Mouse (Mus musculus): ENCODE data around the gene Cops7b. TPM values are rescaled to one million over a fixed set of nuclear protein-coding genes. Genes with fewer than 3 reads are reported as not detected.

Cops7b gene
- polyA plus RNA-seq, 1 experiment from 2014 or later, result 43.6 TPM

GRCm38 (mm10) chr1:86568409-86568808, 14.3 kb upstream of the Cops7b start:
- no peak for ATAC-seq (replicated peaks; ENCODE audit: low FRiP score)
- Histone ChIP-seq H3K4me3 (replicated peaks) (no peak overlapping the region), H3K9me3 (replicated peaks) (no peaks in the 10 kb centered on the region), H3K27me3 (no peaks in the 10 kb centered on the region), H3K36me3 (peaks cover 20% of the 10 kb centered on the region), H3K9ac (no peak overlapping the region), H3K4me2 (no peak overlapping the region), H3K4me1 (no peaks in the 10 kb centered on the region), H3K27ac (no peak overlapping the region)
- WGBS, result 77% methylated on average over 2 of the region's 2 CpGs

GRCm38 (mm10) chr1:86569292-86569860, 13.3 kb upstream of the Cops7b start:
- H3K9me3 ChIP-seq (replicated peaks), result no peaks in the 10 kb centered on the region
- peaks cover 10% of the 10 kb centered on the region; the same call in 1 of the 2 replicates for H3K36me3 ChIP-seq
- H3K4me1 ChIP-seq, result no peaks in the 10 kb centered on the region
- H3K27me3 ChIP-seq, result no peaks in the 10 kb centered on the region
- no peak overlapping the region for H3K9ac ChIP-seq
- H3K27ac ChIP-seq, result no peak overlapping the region
- 89% methylated on average over 2 of the region's 2 CpGs for WGBS
- no peak overlapping the region for H3K4me3 ChIP-seq (replicated peaks)
- H3K4me2 ChIP-seq, result no peak overlapping the region
- no peak for ATAC-seq (replicated peaks; ENCODE audit: low FRiP score)

- H3K9me3 ChIP-seq (replicated peaks), result no peaks in the 10 kb centered on the region
- H3K27ac ChIP-seq, result no peak overlapping the region
- H3K4me2 ChIP-seq, result no peak overlapping the region
- H3K27me3 ChIP-seq, result no peaks in the 10 kb centered on the region
- WGBS, result 91% methylated on average over 2 of the region's 2 CpGs
- no peak overlapping the region for H3K4me3 ChIP-seq (replicated peaks)
- peaks cover 9% of the 10 kb centered on the region; the same call in 1 of the 2 replicates for H3K36me3 ChIP-seq
- H3K9ac ChIP-seq, result no peak overlapping the region
- no peaks in the 10 kb centered on the region for H3K4me1 ChIP-seq
- no peak for ATAC-seq (replicated peaks; ENCODE audit: low FRiP score)
Observed at GRCm38 (mm10) chr1:86571381-86571780, 11.3 kb upstream of the Cops7b start.

- no peak for ATAC-seq (replicated peaks; ENCODE audit: low FRiP score)
- Histone ChIP-seq H3K9me3 (replicated peaks) (no peaks in the 10 kb centered on the region), H3K4me3 (replicated peaks) (no peak overlapping the region), H3K4me1 (no peaks in the 10 kb centered on the region), H3K27ac (no peak overlapping the region), H3K27me3 (no peaks in the 10 kb centered on the region), H3K36me3 (peaks cover 6% of the 10 kb centered on the region; the same call in 1 of the 2 replicates), H3K4me2 (no peak overlapping the region), H3K9ac (no peak overlapping the region)
- WGBS, result 85% methylated on average over 4 of the region's 4 CpGs
Observed at GRCm38 (mm10) chr1:86571941-86572340, 10.8 kb upstream of the Cops7b start.

GRCm38 (mm10) chr1:86580426-86580825, 2.3 kb upstream of the Cops7b start:
- H3K27me3 ChIP-seq, result no peaks in the 10 kb centered on the region
- H3K4me3 ChIP-seq (replicated peaks), result no peak overlapping the region
- H3K36me3 ChIP-seq, result no peaks in the 10 kb centered on the region
- ATAC-seq (replicated peaks; ENCODE audit: low FRiP score), result no peak
- H3K27ac ChIP-seq, result no peak overlapping the region
- no peak overlapping the region for H3K4me2 ChIP-seq
- H3K9ac ChIP-seq, result no peak overlapping the region
- H3K4me1 ChIP-seq, result peaks cover 13% of the 10 kb centered on the region
- 83% methylated on average over 6 of the region's 6 CpGs for WGBS
- no peaks in the 10 kb centered on the region for H3K9me3 ChIP-seq (replicated peaks)

GRCm38 (mm10) chr1:86581692-86582450, 833 bp upstream of the Cops7b start:
- peaks cover 17% of the 10 kb centered on the region for H3K4me1 ChIP-seq
- peak overlapping the region; percentile 79 for H3K4me2 ChIP-seq
- under 1% methylated on average over 33 of the region's 38 CpGs for WGBS
- no peaks in the 10 kb centered on the region for H3K36me3 ChIP-seq
- no peaks in the 10 kb centered on the region for H3K9me3 ChIP-seq (replicated peaks)
- no peaks in the 10 kb centered on the region for H3K27me3 ChIP-seq
- peak; percentile 83 for ATAC-seq (replicated peaks; ENCODE audit: low FRiP score)
- H3K4me3 ChIP-seq (replicated peaks), result peak overlapping the region; percentile 98
- H3K9ac ChIP-seq, result peak overlapping the region; percentile 92
- H3K27ac ChIP-seq, result peak overlapping the region; percentile 76

DNA sequence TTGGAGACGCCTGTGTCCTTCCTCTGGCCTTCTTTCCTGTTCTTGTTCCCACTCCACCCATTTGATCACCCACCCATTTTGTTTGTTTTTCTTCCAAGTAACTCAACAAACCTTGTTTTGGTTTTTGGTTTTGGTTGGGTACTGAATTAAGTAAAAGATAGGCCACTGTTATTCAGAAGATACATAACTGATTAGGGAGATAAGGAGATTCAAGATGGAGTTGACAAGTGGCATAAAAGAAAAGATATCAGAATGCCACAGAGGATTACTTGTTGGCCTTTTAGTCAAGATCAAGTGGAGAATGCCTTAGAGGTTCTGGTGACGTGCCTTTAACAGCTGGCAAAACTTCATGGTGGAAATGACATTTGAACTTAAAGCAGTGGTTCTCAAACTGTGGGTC, 1.0 kb downstream of the Cops7b start:
- ATAC-seq (replicated peaks; ENCODE audit: low FRiP score), result no peak
- 56% methylated on average over 2 of the region's 2 CpGs for WGBS
- H3K4me2 ChIP-seq, result peak overlapping the region; percentile 79
- no peak overlapping the region for H3K9ac ChIP-seq
- no peaks in the 10 kb centered on the region for H3K36me3 ChIP-seq
- peaks cover 26% of the 10 kb centered on the region for H3K4me1 ChIP-seq
- H3K27ac ChIP-seq, result no peak overlapping the region
- H3K9me3 ChIP-seq (replicated peaks), result no peaks in the 10 kb centered on the region
- H3K4me3 ChIP-seq (replicated peaks), result peak overlapping the region; percentile 98; the same call in 1 of the 2 replicates
- H3K27me3 ChIP-seq, result no peaks in the 10 kb centered on the region

DNA sequence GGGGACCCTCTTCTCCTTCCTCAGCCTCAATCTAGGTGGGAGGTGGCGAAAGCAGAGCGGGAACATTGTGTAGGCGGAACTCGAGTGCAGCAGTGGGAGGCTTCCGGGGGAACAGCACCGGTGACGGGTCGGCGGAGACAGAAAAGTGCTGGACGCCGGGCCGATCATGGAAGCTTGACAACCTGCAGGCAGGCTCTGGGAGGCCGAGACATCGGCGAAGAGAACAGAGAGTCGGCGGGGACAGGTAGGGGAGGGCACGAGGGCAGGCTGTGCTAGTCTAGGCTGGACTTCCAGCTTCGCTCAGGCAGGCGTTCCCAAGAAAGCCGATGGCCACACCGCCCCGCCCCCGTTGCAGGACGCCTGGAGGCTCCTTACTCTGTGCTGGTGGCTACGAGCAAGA, 4.3 kb downstream of the Cops7b start:
- Histone ChIP-seq H3K27me3 (no peaks in the 10 kb centered on the region), H3K4me3 (replicated peaks) (peak overlapping the region; percentile 89), H3K4me2 (peak overlapping the region; percentile 82), H3K4me1 (peaks cover 19% of the 10 kb centered on the region), H3K9me3 (replicated peaks) (no peaks in the 10 kb centered on the region), H3K27ac (peak overlapping the region; percentile 52; the same call in 1 of the 2 replicates), H3K36me3 (peaks cover 27% of the 10 kb centered on the region), H3K9ac (peak overlapping the region; percentile 77)
- peak; percentile 20 for ATAC-seq (replicated peaks; ENCODE audit: low FRiP score)
- WGBS, result under 1% methylated on average over 26 of the region's 26 CpGs

DNA sequence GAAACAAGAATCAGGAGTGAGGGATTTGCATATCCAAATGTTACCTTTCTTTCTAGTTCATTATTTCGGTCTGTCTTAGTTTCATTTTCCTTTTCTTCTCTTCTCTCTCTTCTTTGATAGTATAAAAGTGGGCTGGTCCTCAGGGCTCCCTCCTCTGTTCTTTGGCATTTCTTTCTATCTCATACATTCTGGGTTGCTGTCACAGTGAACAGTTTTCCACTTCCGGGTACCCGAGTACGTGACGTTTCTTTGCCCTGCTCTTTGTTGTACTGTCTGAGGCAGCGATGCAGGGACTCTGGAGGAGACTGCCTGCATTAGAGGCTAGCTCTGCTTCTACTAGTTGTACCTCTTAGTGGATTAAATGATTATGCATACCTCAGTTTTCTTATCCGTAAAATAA, 11.8 kb downstream of the Cops7b start:
- Histone ChIP-seq H3K27me3 (no peaks in the 10 kb centered on the region), H3K4me2 (no peak overlapping the region), H3K36me3 (peaks cover 90% of the 10 kb centered on the region), H3K27ac (no peak overlapping the region), H3K4me1 (no peaks in the 10 kb centered on the region), H3K9me3 (replicated peaks) (no peaks in the 10 kb centered on the region), H3K4me3 (replicated peaks) (no peak overlapping the region), H3K9ac (no peak overlapping the region)
- ATAC-seq (replicated peaks; ENCODE audit: low FRiP score), result no peak
- 94% methylated on average over 7 of the region's 7 CpGs for WGBS

DNA sequence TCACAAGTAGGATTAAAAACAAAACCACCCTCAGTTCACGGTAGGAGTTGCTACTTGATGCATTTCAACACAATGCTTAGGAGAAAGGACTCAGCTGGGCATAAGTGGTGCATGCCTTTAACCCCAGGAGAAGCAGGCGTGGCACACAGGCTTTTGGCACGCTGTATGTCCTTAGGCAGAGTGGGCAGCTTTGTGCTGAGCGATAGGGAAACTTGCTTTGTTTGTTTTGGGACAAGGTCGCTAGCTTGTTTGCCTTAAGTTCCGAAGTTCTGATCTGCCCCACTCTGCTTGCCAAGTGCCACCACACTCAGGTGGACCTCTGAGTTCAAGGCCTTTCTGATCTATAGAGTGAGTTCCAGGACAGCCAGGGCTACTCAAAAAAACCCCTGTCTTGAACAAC, 12.6 kb downstream of the Cops7b start:
- no peak overlapping the region for H3K27ac ChIP-seq
- no peak overlapping the region for H3K9ac ChIP-seq
- H3K4me3 ChIP-seq (replicated peaks), result no peak overlapping the region
- no peaks in the 10 kb centered on the region for H3K27me3 ChIP-seq
- peaks cover 90% of the 10 kb centered on the region for H3K36me3 ChIP-seq
- 93% methylated on average over 6 of the region's 6 CpGs for WGBS
- no peaks in the 10 kb centered on the region for H3K4me1 ChIP-seq
- no peaks in the 10 kb centered on the region for H3K9me3 ChIP-seq (replicated peaks)
- ATAC-seq (replicated peaks; ENCODE audit: low FRiP score), result no peak
- H3K4me2 ChIP-seq, result no peak overlapping the region

DNA sequence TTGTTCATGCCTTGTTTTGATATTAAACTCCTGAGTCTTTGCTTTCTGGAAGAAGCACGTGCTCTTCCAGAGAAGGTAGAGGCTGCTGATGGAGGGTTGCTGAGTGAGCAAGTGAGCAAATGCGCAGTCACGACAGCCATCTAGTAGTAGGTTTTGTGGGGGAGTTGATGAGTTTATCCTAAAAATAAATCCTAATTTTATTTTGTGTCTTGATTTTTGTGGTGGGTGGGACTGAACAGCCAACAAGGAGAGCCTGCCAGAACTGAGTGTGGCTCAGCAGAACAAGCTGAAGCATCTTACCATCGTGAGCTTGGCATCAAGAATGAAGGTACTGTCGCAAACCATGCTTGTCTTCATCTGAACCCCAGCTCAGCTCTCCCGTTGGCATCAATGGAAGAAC, 13.8 kb downstream of the Cops7b start:
- Histone ChIP-seq H3K4me2 (no peak overlapping the region), H3K27me3 (no peaks in the 10 kb centered on the region), H3K9me3 (replicated peaks) (no peaks in the 10 kb centered on the region), H3K9ac (no peak overlapping the region), H3K27ac (no peak overlapping the region), H3K36me3 (peaks cover 91% of the 10 kb centered on the region), H3K4me1 (no peaks in the 10 kb centered on the region), H3K4me3 (replicated peaks) (no peak overlapping the region)
- no peak for ATAC-seq (replicated peaks; ENCODE audit: low FRiP score)
- 88% methylated on average over 6 of the region's 6 CpGs for WGBS

DNA sequence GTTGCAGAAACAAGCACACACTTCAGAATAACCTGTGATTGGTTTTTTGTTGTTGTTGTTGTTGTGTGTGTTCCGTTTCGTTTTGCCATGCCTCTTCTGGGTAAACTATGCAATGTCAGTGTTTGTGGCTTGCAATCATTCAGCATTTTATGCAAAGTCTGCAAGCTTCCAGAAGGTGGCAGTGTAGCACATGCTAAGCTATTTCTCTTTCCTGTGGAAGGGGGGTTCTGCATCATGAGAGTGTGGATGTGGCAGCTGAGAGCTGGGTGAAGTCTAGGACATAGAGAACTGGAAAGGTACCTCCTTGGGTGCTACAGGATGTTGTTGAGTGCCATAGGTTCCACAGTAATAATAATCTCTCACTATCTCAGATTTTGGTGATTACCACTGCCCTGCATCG, 15.8 kb downstream of the Cops7b start:
- H3K9ac ChIP-seq, result no peak overlapping the region
- WGBS, result 68% methylated on average over 3 of the region's 3 CpGs
- H3K4me3 ChIP-seq (replicated peaks), result no peak overlapping the region
- no peaks in the 10 kb centered on the region for H3K9me3 ChIP-seq (replicated peaks)
- H3K4me1 ChIP-seq, result no peaks in the 10 kb centered on the region
- H3K36me3 ChIP-seq, result peaks cover 91% of the 10 kb centered on the region
- H3K4me2 ChIP-seq, result no peak overlapping the region
- no peak for ATAC-seq (replicated peaks; ENCODE audit: low FRiP score)
- H3K27ac ChIP-seq, result no peak overlapping the region
- H3K27me3 ChIP-seq, result no peaks in the 10 kb centered on the region
